Mouse (Mus musculus): ENCODE measurements at regions not wholly inside any gene's neighbourhood (a gene's known extent, or its start where the extent isn't known, plus 50 kb on each side); places are given as distances from the start of the nearest gene placed in this dataset.

DNA sequence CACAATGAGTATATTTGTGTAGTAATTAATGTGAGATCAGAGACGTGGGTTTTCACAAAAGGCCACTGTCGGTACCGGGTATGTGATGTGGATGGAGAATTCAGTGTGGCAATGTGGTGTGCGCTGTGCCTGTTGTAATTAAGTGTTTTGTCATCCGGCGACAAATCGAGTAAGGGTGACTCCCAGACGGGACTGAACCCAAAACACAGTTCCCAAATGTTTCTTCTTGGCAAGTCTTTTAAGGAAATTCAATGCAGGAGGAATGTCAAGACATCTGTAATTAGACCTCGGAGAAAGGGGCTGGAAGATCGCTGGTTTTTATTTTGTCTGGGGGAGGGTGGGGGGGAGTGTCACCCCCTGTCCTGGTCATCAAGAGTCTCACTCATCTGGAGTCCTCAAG, 72.3 kb upstream of the Tbx3 start:
- Histone ChIP-seq H3K4me2 (replicated peaks; ENCODE audit: low read depth) (no peak overlapping the region), H3K27ac (ENCODE audit: low read depth, low read length) (no peak overlapping the region), H3K9ac (ENCODE audit: low read depth, low read length) (no peak overlapping the region), H3K27me3 (replicated peaks; ENCODE audit: control insufficient read depth, insufficient read depth, low read length) (no peaks in the 10 kb centered on the region), H3K36me3 (ENCODE audit: control insufficient read depth, insufficient read depth) (no peaks in the 10 kb centered on the region), H3K4me3 (ENCODE audit: low read depth, low read length) (no peak overlapping the region), H3K4me1 (replicated peaks; ENCODE audit: control insufficient read depth, insufficient read depth, low read length) (no peaks in the 10 kb centered on the region), H3K9me3 (ENCODE audit: control insufficient read depth) (no peaks in the 10 kb centered on the region)
- ATAC-seq = no peak
- no peak for TF ChIP-seq CTCF (IDR thresholded peaks at IDR 0.05; ENCODE audit: low read depth)
- 77% methylated on average over 10 of the region's 10 CpGs for WGBS

DNA sequence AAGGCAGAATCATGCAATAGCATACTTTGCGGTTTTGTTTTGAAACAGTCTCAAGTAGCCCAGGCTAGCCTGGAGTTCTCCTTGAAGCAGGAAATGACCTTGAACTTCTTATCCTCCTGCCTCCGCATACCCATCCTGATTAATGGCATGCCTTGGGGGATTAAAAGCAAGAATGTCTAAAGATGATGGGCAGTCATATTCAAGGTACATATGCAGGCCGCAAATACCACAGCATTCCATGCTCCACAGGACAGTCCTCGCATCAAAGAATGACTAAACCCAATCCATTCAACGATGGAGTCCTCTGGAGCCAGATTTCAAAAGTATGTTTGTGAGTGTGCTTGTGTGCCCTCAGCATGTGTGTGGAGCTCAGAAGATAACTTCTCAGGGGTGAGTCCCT, 69.1 kb upstream of the Tbx3 start:
- H3K9ac ChIP-seq (ENCODE audit: low read depth, low read length) = no peak overlapping the region
- no peak for TF ChIP-seq CTCF (IDR thresholded peaks at IDR 0.05; ENCODE audit: low read depth)
- no peaks in the 10 kb centered on the region for H3K9me3 ChIP-seq (ENCODE audit: control insufficient read depth)
- H3K27ac ChIP-seq (ENCODE audit: low read depth, low read length) = no peak overlapping the region
- H3K4me1 ChIP-seq (replicated peaks; ENCODE audit: control insufficient read depth, insufficient read depth, low read length) = no peaks in the 10 kb centered on the region
- ATAC-seq = no peak
- 90% methylated on average over 5 of the region's 5 CpGs for WGBS
- no peak overlapping the region for H3K4me3 ChIP-seq (ENCODE audit: low read depth, low read length)
- no peaks in the 10 kb centered on the region for H3K36me3 ChIP-seq (ENCODE audit: control insufficient read depth, insufficient read depth)
- H3K27me3 ChIP-seq (replicated peaks; ENCODE audit: control insufficient read depth, insufficient read depth, low read length) = no peaks in the 10 kb centered on the region
- H3K4me2 ChIP-seq (replicated peaks; ENCODE audit: low read depth) = no peak overlapping the region

- no peak for TF ChIP-seq CTCF (IDR thresholded peaks at IDR 0.05; ENCODE audit: low read depth)
- H3K9ac ChIP-seq (ENCODE audit: low read depth, low read length) = no peak overlapping the region
- no peak for ATAC-seq
- 54% methylated on average over 16 of the region's 16 CpGs for WGBS
- H3K27ac ChIP-seq (ENCODE audit: low read depth, low read length) = no peak overlapping the region
- no peaks in the 10 kb centered on the region for H3K36me3 ChIP-seq (ENCODE audit: control insufficient read depth, insufficient read depth)
- no peaks in the 10 kb centered on the region for H3K4me1 ChIP-seq (replicated peaks; ENCODE audit: control insufficient read depth, insufficient read depth, low read length)
- no peaks in the 10 kb centered on the region for H3K9me3 ChIP-seq (ENCODE audit: control insufficient read depth)
- H3K4me2 ChIP-seq (replicated peaks; ENCODE audit: low read depth) = no peak overlapping the region
- H3K4me3 ChIP-seq (ENCODE audit: low read depth, low read length) = no peak overlapping the region
- no peaks in the 10 kb centered on the region for H3K27me3 ChIP-seq (replicated peaks; ENCODE audit: control insufficient read depth, insufficient read depth, low read length)
Measured at GRCm38 (mm10) chr5:119602001-119602400, 68.5 kb upstream of the Tbx3 start.

GRCm38 (mm10) chr5:119605444-119605843, 65.0 kb upstream of the Tbx3 start:
- Histone ChIP-seq H3K27ac (ENCODE audit: low read depth, low read length) (no peak overlapping the region), H3K4me3 (ENCODE audit: low read depth, low read length) (no peak overlapping the region), H3K36me3 (ENCODE audit: control insufficient read depth, insufficient read depth) (no peaks in the 10 kb centered on the region), H3K4me1 (replicated peaks; ENCODE audit: control insufficient read depth, insufficient read depth, low read length) (no peaks in the 10 kb centered on the region), H3K4me2 (replicated peaks; ENCODE audit: low read depth) (no peak overlapping the region), H3K9ac (ENCODE audit: low read depth, low read length) (no peak overlapping the region), H3K27me3 (replicated peaks; ENCODE audit: control insufficient read depth, insufficient read depth, low read length) (no peaks in the 10 kb centered on the region), H3K9me3 (ENCODE audit: control insufficient read depth) (no peaks in the 10 kb centered on the region)
- WGBS = 73% methylated on average over 7 of the region's 7 CpGs
- TF ChIP-seq CTCF (IDR thresholded peaks at IDR 0.05; ENCODE audit: low read depth) = no peak
- ATAC-seq = no peak

GRCm38 (mm10) chr5:119613413-119613812, 57.1 kb upstream of the Tbx3 start:
- H3K9me3 ChIP-seq (ENCODE audit: control insufficient read depth) = no peaks in the 10 kb centered on the region
- 38% methylated on average over 6 of the region's 6 CpGs for WGBS
- H3K27ac ChIP-seq (ENCODE audit: low read depth, low read length) = no peak overlapping the region
- no peak overlapping the region for H3K4me3 ChIP-seq (ENCODE audit: low read depth, low read length)
- H3K27me3 ChIP-seq (replicated peaks; ENCODE audit: control insufficient read depth, insufficient read depth, low read length) = no peaks in the 10 kb centered on the region
- ATAC-seq = no peak
- no peak overlapping the region for H3K4me2 ChIP-seq (replicated peaks; ENCODE audit: low read depth)
- no peak for TF ChIP-seq CTCF (IDR thresholded peaks at IDR 0.05; ENCODE audit: low read depth)
- H3K36me3 ChIP-seq (ENCODE audit: control insufficient read depth, insufficient read depth) = no peaks in the 10 kb centered on the region
- peaks cover 4% of the 10 kb centered on the region; the same call in 1 of the 2 replicates for H3K4me1 ChIP-seq (replicated peaks; ENCODE audit: control insufficient read depth, insufficient read depth, low read length)
- H3K9ac ChIP-seq (ENCODE audit: low read depth, low read length) = no peak overlapping the region

GRCm38 (mm10) chr5:119613981-119614770, 56.3 kb upstream of the Tbx3 start:
- TF ChIP-seq CTCF (IDR thresholded peaks at IDR 0.05; ENCODE audit: low read depth) = no peak
- no peaks in the 10 kb centered on the region for H3K9me3 ChIP-seq (ENCODE audit: control insufficient read depth)
- H3K9ac ChIP-seq (ENCODE audit: low read depth, low read length) = no peak overlapping the region
- no peaks in the 10 kb centered on the region for H3K27me3 ChIP-seq (replicated peaks; ENCODE audit: control insufficient read depth, insufficient read depth, low read length)
- H3K36me3 ChIP-seq (ENCODE audit: control insufficient read depth, insufficient read depth) = no peaks in the 10 kb centered on the region
- no peak overlapping the region for H3K4me3 ChIP-seq (ENCODE audit: low read depth, low read length)
- H3K4me2 ChIP-seq (replicated peaks; ENCODE audit: low read depth) = no peak overlapping the region
- no peak for ATAC-seq
- WGBS = 86% methylated on average over 10 of the region's 10 CpGs
- no peak overlapping the region for H3K27ac ChIP-seq (ENCODE audit: low read depth, low read length)
- H3K4me1 ChIP-seq (replicated peaks; ENCODE audit: control insufficient read depth, insufficient read depth, low read length) = peaks cover 4% of the 10 kb centered on the region; the same call in 1 of the 2 replicates
